Comparison of ENCODE assay signal across 12 mouse cellular contexts in the genomic region with DNA sequence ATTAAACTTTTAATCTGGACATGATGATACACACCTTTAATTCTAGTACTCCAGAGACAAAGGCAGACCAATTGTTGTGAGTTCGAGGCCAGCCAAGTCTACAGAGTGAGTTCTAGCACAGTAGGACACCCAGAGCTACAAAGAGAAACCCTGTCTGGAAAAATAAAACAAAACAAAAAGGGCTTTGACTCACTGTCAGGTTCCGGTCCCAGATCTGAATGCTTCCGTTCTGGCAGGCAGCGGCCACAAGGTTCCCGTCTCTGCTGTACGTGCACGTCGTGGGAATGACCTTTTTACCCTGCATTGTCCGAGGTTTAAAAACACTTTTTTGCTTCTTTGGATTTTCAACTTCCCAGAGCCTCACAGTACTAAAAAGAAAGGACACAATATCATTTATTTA.
DNase-seq lines count a peak whose midpoint lies in the region.
"Had no signal": no experiment of that assay in that cellular context is flagged by ENCODE, and none has a peak within 500 bp of the region (broad histone marks: within the 10 kb centered on the region; RNA-seq: fewer than 3 reads in every experiment).

No protein-coding gene starts in this region.

- peak; percentile 11 to 20 for DNase-seq in heart, adult 9 months (ENCODE audit: low spot score in 2 of 2)
- no peak for DNase-seq in heart, adult 11 months
- DNase-seq in kidney, adult 9 months: peak; percentile 20
- no peak for DNase-seq in kidney, adult 18-20 months
- peak; percentile 6 for DNase-seq in ES-CJ7 (ENCODE audit: low read depth, low spot score)
- DNase-seq in heart, postnatal 14 days: peak; percentile 17 to 18
- DNase-seq in left cerebral cortex, postnatal 36 days (ENCODE audit: low spot score in 2 of 2): no peak
- no peak for DNase-seq in retina, embryonic 14.5 days (ENCODE audit: low spot score)
- DNase-seq: cerebellum, postnatal 14 days; forebrain, postnatal 0 days; lung, postnatal 14 days; thymus, postnatal 25 days had no signal

- intact Hi-C loops in heart, postnatal 14 days (cut with DNase I): no loop called here
- intact Hi-C loops in left cerebral cortex, postnatal 36 days (cut with DNase I): no loop called here

Comparison
In these comparisons a context has a peak if more than half of its experiments do, and no peak if none do; other contexts are left out.
1. DNase-seq: peak in heart, adult 9 months (2 of 2), kidney, adult 9 months (single experiment), ES-CJ7 (single experiment) and heart, postnatal 14 days (2 of 2); none in heart, adult 11 months (single experiment), kidney, adult 18-20 months (single experiment), left cerebral cortex, postnatal 36 days (0 of 2) and retina, embryonic 14.5 days (single experiment).